Comparison of ENCODE assay signal across 10 mouse cellular contexts in genomic region chr1:119540836-119541557, GRCm38 (mm10). TPM values are rescaled to one million over a fixed set of nuclear protein-coding genes. Genes with fewer than 3 reads are reported as not detected.
DNase-seq lines count a peak whose midpoint lies in the region; ATAC-seq lines count a peak whose summit lies in the region.
"Had no signal": no experiment of that assay in that cellular context is flagged by ENCODE, and none has a peak within 500 bp of the region (broad histone marks: within the 10 kb centered on the region; RNA-seq: fewer than 3 reads in every experiment).

No protein-coding gene starts in this region.

- peak overlapping the region; percentile 31; the same call in 1 of the 2 replicates for H3K27ac ChIP-seq in lung, embryonic 15.5 days
- peak overlapping the region; percentile 44; the same call in 1 of the 2 replicates for H3K27ac ChIP-seq in stomach, embryonic 15.5 days
- H3K27ac ChIP-seq: neural tube, embryonic 13.5 days had no signal

- H3K4me1 ChIP-seq in lung, embryonic 15.5 days: peaks cover 19% of the 10 kb centered on the region
- H3K4me1 ChIP-seq in stomach, embryonic 15.5 days: no peaks in the 10 kb centered on the region
- H3K4me1 ChIP-seq: neural tube, embryonic 13.5 days had no signal

- 38% methylated on average over 9 of the region's 9 CpGs for WGBS in lung, embryonic 15.5 days
- 61% methylated on average over 9 of the region's 9 CpGs for WGBS in stomach, embryonic 15.5 days

- H3K36me3 ChIP-seq in lung, embryonic 15.5 days: no peaks in the 10 kb centered on the region
- H3K36me3 ChIP-seq in stomach, embryonic 15.5 days: no peaks in the 10 kb centered on the region

- DNase-seq in adrenal gland, adult (ENCODE audit: inconsistent age in 2 of 2, low spot score in 1 of 2): peak; percentile 48 to 83
- no peak for DNase-seq in adrenal gland, adult 18-20 months (ENCODE audit: low spot score in 2 of 2)
- DNase-seq in lung, postnatal 25 days (ENCODE audit: low spot score): no peak
- DNase-seq in kidney, postnatal 14 days: peak; percentile 87
- no peak for DNase-seq in layer of hippocampus, adult 9-11 months
- no peak for DNase-seq in frontal cortex, postnatal 10 days (ENCODE audit: low spot score in 2 of 2)
- DNase-seq: gastrocnemius, postnatal 10 days had no signal

- no peaks in the 10 kb centered on the region for H3K9me3 ChIP-seq in lung, embryonic 15.5 days
- no peaks in the 10 kb centered on the region for H3K9me3 ChIP-seq in stomach, embryonic 15.5 days
- H3K9me3 ChIP-seq: neural tube, embryonic 13.5 days had no signal

- ATAC-seq in lung, embryonic 15.5 days (ENCODE audit: borderline replicate concordance, extremely low read depth, low FRiP score, low TSS enrichment): peak; percentile 25; the same call in 1 of the 2 replicates
- peak; percentile 71; the same call in 1 of the 2 replicates for ATAC-seq in stomach, embryonic 15.5 days (ENCODE audit: insufficient read depth, low FRiP score, low read depth)

- H3K4me3 ChIP-seq in lung, embryonic 15.5 days: no peak overlapping the region
- no peak overlapping the region for H3K4me3 ChIP-seq in stomach, embryonic 15.5 days (replicated peaks)
- H3K4me3 ChIP-seq: neural tube, embryonic 13.5 days had no signal

- no peaks in the 10 kb centered on the region for H3K27me3 ChIP-seq in lung, embryonic 15.5 days
- H3K27me3 ChIP-seq in stomach, embryonic 15.5 days (replicated peaks): no peaks in the 10 kb centered on the region
- H3K27me3 ChIP-seq: neural tube, embryonic 13.5 days had no signal

- H3K4me2 ChIP-seq in lung, embryonic 15.5 days: no peak overlapping the region
- no peak overlapping the region for H3K4me2 ChIP-seq in stomach, embryonic 15.5 days
- H3K4me2 ChIP-seq: neural tube, embryonic 13.5 days had no signal

- H3K9ac ChIP-seq in lung, embryonic 15.5 days: no peak overlapping the region
- H3K9ac ChIP-seq in stomach, embryonic 15.5 days: no peak overlapping the region
- H3K9ac ChIP-seq: neural tube, embryonic 13.5 days had no signal

RNA-seq across cellular contexts. Expression of gene Tmem185b, which starts 15.0 kb away (rescaled TPM):
- 10 to 100 TPM; 24.9 to 29.0 TPM for total RNA-seq in adrenal gland, adult 18-20 months (2021)
- 30.5 and 32.6 TPM in 2 replicates for polyA plus RNA-seq in lung, embryonic 15.5 days (2015; fragmentation: Nextera tagmentation; extraction: Ambion mirVana)
- 22.2 and 22.9 TPM in 2 replicates for polyA plus RNA-seq in stomach, embryonic 15.5 days (2015; fragmentation: Nextera tagmentation; extraction: Ambion mirVana)

RNA-seq across cellular contexts. Expression of gene Ralb, which starts 36.4 kb away (rescaled TPM):
- total RNA-seq in adrenal gland, adult 18-20 months (2021): 10 to 100 TPM; 47.7 to 58.3 TPM
- polyA plus RNA-seq in lung, embryonic 15.5 days (2015; fragmentation: Nextera tagmentation; extraction: Ambion mirVana): 254 and 264 TPM in 2 replicates
- polyA plus RNA-seq in stomach, embryonic 15.5 days (2015; fragmentation: Nextera tagmentation; extraction: Ambion mirVana): 139 and 155 TPM in 2 replicates

Comparison
In these comparisons a context has a peak if more than half of its experiments do, and no peak if none do; other contexts are left out.
1. DNase-seq: peak in adrenal gland, adult (2 of 2) and kidney, postnatal 14 days (single experiment); none in adrenal gland, adult 18-20 months (0 of 2), lung, postnatal 25 days (single experiment), layer of hippocampus, adult 9-11 months (single experiment) and frontal cortex, postnatal 10 days (0 of 2).